ENCODE assay signal across 12 mouse cellular contexts in genomic region chr15:77081454-77081853, GRCm38 (mm10). TPM values are rescaled to one million over a fixed set of nuclear protein-coding genes. Genes with fewer than 3 reads are reported as not detected.
DNase-seq lines count a peak whose midpoint lies in the region; ATAC-seq and TF ChIP-seq lines count a peak whose summit lies in the region.
"Had no signal": no experiment of that assay in that cellular context is flagged by ENCODE, and none has a peak within 500 bp of the region (broad histone marks: within the 10 kb centered on the region; RNA-seq: fewer than 3 reads in every experiment).

No protein-coding gene starts in this region.

- no peak overlapping the region for H3K4me2 ChIP-seq in heart, embryonic 11.5 days
- no peak overlapping the region for H3K4me2 ChIP-seq in lung, postnatal 0 days (replicated peaks; ENCODE audit: low read depth, low read length)
- H3K4me2 ChIP-seq in limb, embryonic 14.5 days (replicated peaks; ENCODE audit: low read depth, low read length, severe bottlenecking) = no peak overlapping the region
- H3K4me2 ChIP-seq in liver, embryonic 11.5 days = no peak overlapping the region

- TF ChIP-seq POLR2A in heart, adult 2 months (IDR thresholded peaks at IDR 0.05; ENCODE audit: insufficient read depth, low read depth, low read length) = no peak
- TF ChIP-seq POLR2A in limb, embryonic 14.5 days (IDR thresholded peaks at IDR 0.05; ENCODE audit: borderline replicate concordance, extremely low read depth, insufficient read depth, insufficient read length) = no peak

- no peaks in the 10 kb centered on the region for H3K27me3 ChIP-seq in heart, adult 2 months (ENCODE audit: control insufficient read depth, insufficient read depth, low read length)
- no peaks in the 10 kb centered on the region for H3K27me3 ChIP-seq in heart, embryonic 11.5 days (ENCODE audit: control insufficient read depth, insufficient read depth, low read length)
- no peaks in the 10 kb centered on the region for H3K27me3 ChIP-seq in lung, postnatal 0 days (replicated peaks; ENCODE audit: insufficient read depth, low read length)
- H3K27me3 ChIP-seq in limb, embryonic 14.5 days (ENCODE audit: control insufficient read depth, insufficient read depth, low read length) = no peaks in the 10 kb centered on the region
- H3K27me3 ChIP-seq in liver, embryonic 11.5 days (replicated peaks; ENCODE audit: control insufficient read depth, insufficient read depth, low read length) = no peaks in the 10 kb centered on the region

- H3K36me3 ChIP-seq in heart, adult 2 months (ENCODE audit: control insufficient read depth, insufficient read depth, low read length) = peaks cover 3% of the 10 kb centered on the region
- H3K36me3 ChIP-seq in heart, embryonic 11.5 days (ENCODE audit: control insufficient read depth, insufficient read depth, low read length) = peaks cover 40% of the 10 kb centered on the region
- H3K36me3 ChIP-seq in lung, postnatal 0 days (ENCODE audit: insufficient read depth, low read length) = peaks cover 27% of the 10 kb centered on the region
- peaks cover 89% of the 10 kb centered on the region for H3K36me3 ChIP-seq in limb, embryonic 14.5 days (ENCODE audit: control insufficient read depth, insufficient read depth, low read length)
- H3K36me3 ChIP-seq in liver, embryonic 11.5 days (ENCODE audit: control insufficient read depth, insufficient read depth, low read length) = peaks cover 16% of the 10 kb centered on the region; the same call in 1 of the 2 replicates

- H3K9ac ChIP-seq in heart, adult 2 months (ENCODE audit: low read depth, low read length) = no peak overlapping the region
- no peak overlapping the region for H3K9ac ChIP-seq in heart, embryonic 11.5 days (ENCODE audit: low read depth, low read length)
- H3K9ac ChIP-seq in lung, postnatal 0 days (replicated peaks; ENCODE audit: low read depth) = no peak overlapping the region
- no peak overlapping the region for H3K9ac ChIP-seq in limb, embryonic 14.5 days (ENCODE audit: low read depth, low read length, severe bottlenecking)
- H3K9ac ChIP-seq in liver, embryonic 11.5 days (ENCODE audit: low read depth, low read length) = no peak overlapping the region

- intact Hi-C loops in heart, adult 2 months (cut with DNase I) = loop anchor here (5.0 kb wide), 1 partner anchor 141 kb away; no protein-coding TSS in a partner anchor

- H3K27ac ChIP-seq in heart, adult 2 months = peak overlapping the region; percentile 52; the same call in 1 of the 2 replicates
- H3K27ac ChIP-seq in heart, embryonic 11.5 days (ENCODE audit: low read depth, low read length) = no peak overlapping the region
- no peak overlapping the region for H3K27ac ChIP-seq in lung, postnatal 0 days (ENCODE audit: low read length)
- H3K27ac ChIP-seq in limb, embryonic 14.5 days (replicated peaks; ENCODE audit: low read depth, low read length) = peak overlapping the region; percentile 33; the same call in 1 of the 2 replicates
- H3K27ac ChIP-seq in liver, embryonic 11.5 days (ENCODE audit: low read depth, low read length) = no peak overlapping the region

- DNase-seq in heart, adult 2 months = no peak
- no peak for DNase-seq in lung, postnatal 0 days (ENCODE audit: low spot score)
- DNase-seq in lung, postnatal 36 days = no peak
- peak; percentile 83 for DNase-seq in adrenal gland, adult 8-10 months
- DNase-seq in limb, embryonic 14.5 days (ENCODE audit: low spot score) = no peak
- no peak for DNase-seq in liver, embryonic 11.5 days (ENCODE audit: low spot score)
- DNase-seq: left cerebral cortex, postnatal 4 days; midbrain, embryonic 14.5 days; thymus, postnatal 25 days had no signal

- 0 out of 2 replicates have a peak, but pooled peaks have one; percentile 9 for TF ChIP-seq CTCF in heart, adult 2 months (IDR thresholded peaks at IDR 0.05)
- TF ChIP-seq CTCF in lung, postnatal 0 days (IDR thresholded peaks at IDR 0.05) = peak; percentile 12; the same call in 1 of the 2 replicates

- peaks cover 7% of the 10 kb centered on the region for H3K4me1 ChIP-seq in heart, adult 2 months (ENCODE audit: control insufficient read depth, insufficient read depth, low read length)
- peaks cover 6% of the 10 kb centered on the region for H3K4me1 ChIP-seq in heart, embryonic 11.5 days (ENCODE audit: control insufficient read depth, insufficient read depth, low read length)
- no peaks in the 10 kb centered on the region for H3K4me1 ChIP-seq in lung, postnatal 0 days (ENCODE audit: insufficient read depth, low read depth, low read length)
- 0 out of 2 replicates have a peak, but pooled peaks cover 6% of the 10 kb centered on the region for H3K4me1 ChIP-seq in limb, embryonic 14.5 days (ENCODE audit: control insufficient read depth, insufficient read depth, low read length)
- no peaks in the 10 kb centered on the region for H3K4me1 ChIP-seq in liver, embryonic 11.5 days (replicated peaks; ENCODE audit: control insufficient read depth, insufficient read depth, low read length)

- H3K9me3 ChIP-seq in heart, embryonic 11.5 days (replicated peaks; ENCODE audit: control insufficient read depth, low read length) = no peaks in the 10 kb centered on the region
- no peaks in the 10 kb centered on the region for H3K9me3 ChIP-seq in lung, postnatal 0 days (ENCODE audit: low read length)
- no peaks in the 10 kb centered on the region for H3K9me3 ChIP-seq in limb, embryonic 14.5 days (ENCODE audit: control insufficient read depth, low read length)
- H3K9me3 ChIP-seq in liver, embryonic 11.5 days (ENCODE audit: control insufficient read depth, low read length) = no peaks in the 10 kb centered on the region

- WGBS in heart, adult 2 months = 57% methylated on average over 5 of the region's 5 CpGs
- 81% methylated on average over 5 of the region's 5 CpGs for WGBS in heart, embryonic 11.5 days (ENCODE audit: insufficient replicate concordance)
- WGBS in lung, postnatal 0 days = 77% methylated on average over 5 of the region's 5 CpGs
- 74% methylated on average over 5 of the region's 5 CpGs for WGBS in limb, embryonic 14.5 days
- WGBS in liver, embryonic 11.5 days = 86% methylated on average over 5 of the region's 5 CpGs

- no peak for ATAC-seq in heart, embryonic 11.5 days (replicated peaks; ENCODE audit: insufficient number of reproducible peaks, low FRiP score, low TSS enrichment)
- ATAC-seq in lung, postnatal 0 days = no peak
- ATAC-seq in limb, embryonic 14.5 days (ENCODE audit: low FRiP score, low read depth) = no peak
- no peak for ATAC-seq in liver, embryonic 11.5 days (replicated peaks; ENCODE audit: low FRiP score)
- ATAC-seq: forebrain, embryonic 16.5 days had no signal

- H3K4me3 ChIP-seq in heart, adult 2 months = no peak overlapping the region
- H3K4me3 ChIP-seq in heart, embryonic 11.5 days (ENCODE audit: low read depth, low read length) = no peak overlapping the region
- no peak overlapping the region for H3K4me3 ChIP-seq in lung, postnatal 0 days (ENCODE audit: low read depth, low read length)
- H3K4me3 ChIP-seq in limb, embryonic 14.5 days (replicated peaks; ENCODE audit: low read length) = no peak overlapping the region
- no peak overlapping the region for H3K4me3 ChIP-seq in liver, embryonic 11.5 days (ENCODE audit: low read depth, low read length)

- no peak for TF ChIP-seq EP300 in heart, adult 2 months (IDR thresholded peaks at IDR 0.05; ENCODE audit: insufficient read depth, low read depth, low read length)
- no peak for TF ChIP-seq EP300 in lung, postnatal 0 days (IDR thresholded peaks at IDR 0.05)

- no peaks in the 10 kb centered on the region for H3K79me2 ChIP-seq in heart, adult 2 months (replicated peaks; ENCODE audit: control insufficient read depth, insufficient read depth, low read length)

RNA-seq across cellular contexts. Expression of gene Mb, which starts 31.0 kb away (rescaled TPM):
- over 10,000 TPM; 17,740 to 20,311 TPM for total RNA-seq in heart, adult 2 months (2021)
- polyA plus RNA-seq in heart, adult 2 months (2012; rRNA removed) = 16,399 and 21,043 TPM in 2 replicates
- 138 and 139 TPM in 2 replicates for polyA plus RNA-seq in heart, embryonic 11.5 days (2014; fragmentation: Nextera tagmentation; extraction: Ambion mirVana)
- polyA plus RNA-seq in lung, postnatal 0 days (2015; fragmentation: Nextera tagmentation; extraction: Ambion mirVana) = 0.84 and 1.1 TPM in 2 replicates
- total RNA-seq in adrenal gland, adult 8-10 months (2022) = 1 to 10 TPM in 1 of 4 experiments, under 1 TPM in 1, not detected in 2; 0.96 to 4.0 TPM
- polyA plus RNA-seq in limb, embryonic 14.5 days (2012; rRNA removed) = 10.4 and 12.0 TPM in 2 replicates
- 10.9 and 12.0 TPM in 2 replicates for polyA plus RNA-seq in limb, embryonic 14.5 days (2014; fragmentation: Nextera tagmentation; extraction: Ambion mirVana)
- polyA plus RNA-seq in liver, embryonic 11.5 days (2014; fragmentation: Nextera tagmentation; extraction: Ambion mirVana) = 0.29 and 0.56 TPM in 2 replicates
- total RNA-seq: left cerebral cortex, postnatal 4 days had no signal
- polyA plus RNA-seq: forebrain, embryonic 16.5 days had no signal

RNA-seq across cellular contexts. Expression of gene Apol6, which starts 36.9 kb away (rescaled TPM):
- total RNA-seq in heart, adult 2 months (2021) = under 1 TPM; 0.47 to 0.89 TPM
- 3.3 and 8.0 TPM in 2 replicates for polyA plus RNA-seq in heart, adult 2 months (2012; rRNA removed)
- polyA plus RNA-seq in heart, embryonic 11.5 days (2014; fragmentation: Nextera tagmentation; extraction: Ambion mirVana) = 0.16 and 0.52 TPM in 2 replicates
- polyA plus RNA-seq in lung, postnatal 0 days (2015; fragmentation: Nextera tagmentation; extraction: Ambion mirVana) = 0.10 TPM in 1 of 2 replicates, not detected in the other
- total RNA-seq in adrenal gland, adult 8-10 months (2022) = 10 to 100 TPM; 11.8 to 73.3 (median 21.2) TPM
- polyA plus RNA-seq in limb, embryonic 14.5 days (2012; rRNA removed) = 0.49 and 0.53 TPM in 2 replicates
- not detected in 2 replicates for polyA plus RNA-seq in limb, embryonic 14.5 days (2014; fragmentation: Nextera tagmentation; extraction: Ambion mirVana)
- polyA plus RNA-seq in liver, embryonic 11.5 days (2014; fragmentation: Nextera tagmentation; extraction: Ambion mirVana) = not detected in 2 replicates
- total RNA-seq: layer of hippocampus, adult 18-20 months; left cerebral cortex, postnatal 4 days had no signal
- polyA plus RNA-seq: forebrain, embryonic 16.5 days; midbrain, embryonic 14.5 days had no signal

Comparison
In these comparisons a context has a peak if more than half of its experiments do, and no peak if none do; other contexts are left out.
1. H3K27ac ChIP-seq: peak in heart, adult 2 months (single experiment) and limb, embryonic 14.5 days (single experiment); none in heart, embryonic 11.5 days (single experiment), lung, postnatal 0 days (single experiment) and liver, embryonic 11.5 days (single experiment).
2. RNA of gene Mb, which starts 31.0 kb away (polyA plus RNA-seq): 16,399 to 21,043 TPM in heart, adult 2 months; 138 to 139 TPM in heart, embryonic 11.5 days, 10.4 to 12.0 TPM in limb, embryonic 14.5 days, 0.84 to 1.1 TPM in lung, postnatal 0 days and 0.29 to 0.56 TPM in liver, embryonic 11.5 days; every median in the first group is over 100 times any median in the second.